Mouse (Mus musculus) E14TG2a.4 (cell line): ENCODE measurements at regions not wholly inside any gene's neighbourhood (a gene's known extent, or its start where the extent isn't known, plus 50 kb on each side); places are given as distances from the start of the nearest gene placed in this dataset.
"Not testable (repeated sequence)": the region's sequence is repeated elsewhere in the genome, so short reads cannot be mapped to it uniquely, and the experiment has no call there.

ENCODE experiments used
- H3K27me3 ChIP-seq: 2 replicates; pipeline ENCODE4 v1.6.1; 2014; ENCODE audit warnings: low read length, control low read depth; ENCODE audit not compliant: insufficient read depth
- H3K36me3 ChIP-seq: 2 replicates; pipeline ENCODE4 v1.6.1; 2014; ENCODE audit warnings: low read length, control low read depth; ENCODE audit not compliant: insufficient read depth
- H3K4me1 ChIP-seq: replicated peaks from 2 replicates; pipeline ENCODE4 v1.6.1; 2014; ENCODE audit warnings: low read depth, low read length, control low read depth
- H3K4me3 ChIP-seq: replicated peaks from 2 replicates; pipeline ENCODE4 v1.5.1; 2014; ENCODE audit warnings: mild to moderate bottlenecking, low read length
- H3K9me3 ChIP-seq: 2 replicates; pipeline ENCODE4 v1.6.1; 2014; ENCODE audit warnings: low read length, control low read depth
- CTCF ChIP-seq: conservative IDR thresholded peaks from 2 replicates; pipeline ENCODE4 v1.5.1; 2014; ENCODE audit warnings: low read length
- NANOG ChIP-seq: IDR thresholded peaks from 2 replicates; pipeline ENCODE4 v1.6.1; 2014; ENCODE audit warnings: borderline replicate concordance, low read length, mixed read lengths
- POU5F1 ChIP-seq: IDR thresholded peaks from 2 replicates; pipeline ENCODE4 v1.6.1; 2014; ENCODE audit warnings: low read length, borderline replicate concordance

GRCm38 (mm10) chr1:166900028-166900427 lies 101.2 kb upstream of the Fam78b start:
- no peaks in the 10 kb centered on the region for H3K4me1 ChIP-seq
- no peaks in the 10 kb centered on the region; the same call in 1 of the 2 replicates for H3K27me3 ChIP-seq
- no peak overlapping the region for H3K4me3 ChIP-seq
- no peaks in the 10 kb centered on the region for H3K9me3 ChIP-seq
- TF ChIP-seq NANOG: no peak
- no peaks in the 10 kb centered on the region for H3K36me3 ChIP-seq

- Histone ChIP-seq H3K36me3 (no peaks in the 10 kb centered on the region), H3K4me1 (no peaks in the 10 kb centered on the region), H3K27me3 (no peaks in the 10 kb centered on the region; the same call in 1 of the 2 replicates), H3K9me3 (no peaks in the 10 kb centered on the region), H3K4me3 (no peak overlapping the region)
- TF ChIP-seq NANOG (no peak), CTCF (no peak), POU5F1 (no peak)
These were observed 100.6 kb upstream of the Fam78b start for GRCm38 (mm10) chr1:166900441-166901161.

- H3K4me1 ChIP-seq: no peaks in the 10 kb centered on the region
- no peak overlapping the region for H3K4me3 ChIP-seq
- TF ChIP-seq NANOG (no peak), CTCF (no peak), POU5F1 (no peak)
- H3K9me3 ChIP-seq: no peaks in the 10 kb centered on the region
- no peaks in the 10 kb centered on the region for H3K36me3 ChIP-seq
- H3K27me3 ChIP-seq: no peaks in the 10 kb centered on the region; the same call in 1 of the 2 replicates
These were observed 99.6 kb upstream of the Fam78b start for GRCm38 (mm10) chr1:166901574-166901973.

- Histone ChIP-seq H3K4me3 (no peak overlapping the region), H3K9me3 (no peaks in the 10 kb centered on the region), H3K36me3 (no peaks in the 10 kb centered on the region), H3K27me3 (no peaks in the 10 kb centered on the region; the same call in 1 of the 2 replicates), H3K4me1 (peaks cover 10% of the 10 kb centered on the region; the same call in 1 of the 2 replicates)
- TF ChIP-seq CTCF: no peak
- no peak for TF ChIP-seq POU5F1
- TF ChIP-seq NANOG: no peak
These were observed 97.8 kb upstream of the Fam78b start for GRCm38 (mm10) chr1:166903417-166903816.

GRCm38 (mm10) chr1:166908231-166908805 lies 92.9 kb upstream of the Fam78b start:
- H3K36me3 ChIP-seq: no peaks in the 10 kb centered on the region
- no peak for TF ChIP-seq POU5F1
- no peaks in the 10 kb centered on the region for H3K9me3 ChIP-seq
- peaks cover 10% of the 10 kb centered on the region; the same call in 1 of the 2 replicates for H3K4me1 ChIP-seq
- no peaks in the 10 kb centered on the region for H3K27me3 ChIP-seq
- no peak overlapping the region for H3K4me3 ChIP-seq

- H3K9me3 ChIP-seq, H3K4me1 ChIP-seq, H3K36me3 ChIP-seq, H3K27me3 ChIP-seq, H3K4me3 ChIP-seq: not testable (repeated sequence)
These were observed 89.0 kb upstream of the Fam78b start for GRCm38 (mm10) chr1:166912195-166912594.

- Histone ChIP-seq H3K4me3 (no peak overlapping the region), H3K9me3 (no peaks in the 10 kb centered on the region)
- TF ChIP-seq NANOG (no peak), CTCF (no peak), POU5F1 (no peak)
These were observed 78.1 kb upstream of the Fam78b start for GRCm38 (mm10) chr1:166922911-166923712.

GRCm38 (mm10) chr1:166923713-166923975 lies 77.6 kb upstream of the Fam78b start:
- no peaks in the 10 kb centered on the region for H3K9me3 ChIP-seq
- TF ChIP-seq POU5F1: no peak
- TF ChIP-seq NANOG: no peak
- TF ChIP-seq CTCF: no peak
- no peak overlapping the region for H3K4me3 ChIP-seq
- 0 out of 2 replicates have a peak, but pooled peaks cover 4% of the 10 kb centered on the region for H3K27me3 ChIP-seq
- no peaks in the 10 kb centered on the region for H3K36me3 ChIP-seq
- H3K4me1 ChIP-seq: no peaks in the 10 kb centered on the region

More at GRCm38 (mm10) chr1:166922911-166923712, 78.1 kb upstream of the Fam78b start:
- Histone ChIP-seq H3K36me3 (no peaks in the 10 kb centered on the region), H3K27me3 (0 out of 2 replicates have a peak, but pooled peaks cover 4% of the 10 kb centered on the region), H3K4me1 (no peaks in the 10 kb centered on the region)

- 0 out of 2 replicates have a peak, but pooled peaks cover 4% of the 10 kb centered on the region for H3K27me3 ChIP-seq
- no peaks in the 10 kb centered on the region for H3K9me3 ChIP-seq
- no peak for TF ChIP-seq NANOG
- TF ChIP-seq CTCF: no peak
- no peak for TF ChIP-seq POU5F1
- H3K4me3 ChIP-seq: no peak overlapping the region
- H3K4me1 ChIP-seq: no peaks in the 10 kb centered on the region
- H3K36me3 ChIP-seq: no peaks in the 10 kb centered on the region
These were observed 77.1 kb upstream of the Fam78b start for GRCm38 (mm10) chr1:166924126-166924525.
